Mouse (Mus musculus) activated CD4-positive, CD25-positive, alpha-beta regulatory T cell (primary cell): ENCODE data around the gene Olfr665. TPM values are rescaled to one million over a fixed set of nuclear protein-coding genes. Genes with fewer than 3 reads are reported as not detected.

Experiments used
- polyA plus RNA-seq, 2 experiments: library from polyadenylated mRNA; unstranded; fragments of 100-300 nt; shearing (Covaris generic); gene quantifications; one replicate each; pipeline ENCODE4 v1.2.1; 2017

Olfr665 gene
- polyA plus RNA-seq = not detected

GRCm38 (mm10) chr7:104877731-104878130 lies at the start of gene Olfr665:
Gene Olfr665, plus strand, starts transcription at chr7:104878031.

GRCm38 (mm10) chr7:104842503-104842902 lies 35.3 kb upstream of the Olfr665 start, which contains the start of gene Usp17lb:
Gene Usp17lb, minus strand, starts transcription at chr7:104842603.

DNA sequence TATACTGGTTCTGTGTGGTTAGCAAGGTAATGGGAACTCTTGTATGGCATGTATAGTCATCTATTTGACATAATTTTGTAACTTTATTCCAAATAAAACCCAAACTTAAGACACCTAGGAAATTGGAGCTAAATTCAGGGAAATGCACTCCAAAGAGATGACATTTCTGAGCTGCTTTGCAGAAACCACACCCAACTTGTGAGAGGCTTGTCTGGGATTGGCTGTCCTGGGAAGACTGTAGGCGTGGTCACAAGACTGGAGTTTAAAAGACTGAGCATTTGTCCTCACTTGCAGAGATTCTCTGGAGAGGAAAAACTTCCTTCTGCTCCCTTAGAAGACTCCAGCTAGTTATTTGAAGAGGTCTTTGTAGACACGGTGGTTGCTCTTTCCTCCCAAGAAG lies 21.1 kb upstream of the Olfr665 start, which contains the start of gene Usp17la:
Gene Usp17la, plus strand, starts transcription at position 301 of the 400 bp plus-strand sequence.

GRCm38 (mm10) chr7:104895852-104896251 lies 18.0 kb downstream of the Olfr665 start, which contains the start of gene Olfr666:
Gene Olfr666, minus strand, starts transcription at chr7:104895952.

DNA sequence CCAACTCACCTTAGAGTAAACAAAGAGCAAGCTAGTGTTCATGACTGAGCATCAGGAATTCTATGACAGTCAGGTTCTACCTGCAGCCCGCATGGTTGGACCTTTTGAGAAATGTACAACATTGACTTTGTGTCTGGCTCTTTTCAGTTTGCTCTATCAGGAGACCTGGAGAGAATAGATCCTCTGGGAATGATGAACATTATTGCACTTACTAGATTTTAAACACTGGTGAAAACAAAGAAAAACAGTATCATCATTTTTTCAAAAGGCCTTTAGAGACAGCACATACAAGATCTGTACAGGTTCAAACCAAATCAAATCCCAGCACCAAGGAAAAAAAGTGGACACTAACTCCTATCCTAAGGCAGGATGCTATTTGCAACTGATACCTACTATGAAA lies 43.6 kb downstream of the Olfr665 start, which contains the start of gene Olfr667:
Gene Olfr667, minus strand, starts transcription at position 101 of the 400 bp plus-strand sequence.

DNA sequence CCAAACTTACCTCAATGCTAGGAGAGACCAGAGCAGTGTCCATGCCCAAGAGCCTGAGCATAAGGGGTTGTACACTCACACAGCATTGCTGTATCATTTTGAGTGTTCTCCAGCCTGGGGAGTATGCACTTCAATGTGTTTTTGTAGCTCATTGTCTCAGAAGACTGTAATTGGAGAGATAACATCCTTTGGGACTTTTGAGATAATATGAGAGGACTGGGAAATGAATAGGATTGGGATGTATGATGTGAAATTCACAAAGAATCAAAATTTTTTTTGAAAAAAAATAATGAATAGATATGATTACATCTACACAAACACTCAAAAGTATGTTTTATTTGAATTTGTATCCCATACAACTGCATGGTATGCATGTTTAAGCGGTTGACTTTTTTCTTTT lies 50.1 kb downstream of the Olfr665 start, which contains the start of gene Olfr668:
Gene Olfr668, minus strand, starts transcription at position 101 of the 400 bp plus-strand sequence.

Other genes starting within 250 kb of the Olfr665 start
- gene Olfr658, start 230.7 kb upstream of the Olfr665 start, polyA plus RNA-seq = under 1 TPM in 1 of 2 experiments, not detected in 1; 0.42 TPM
- gene Olfr659, start 211.3 kb upstream of the Olfr665 start, polyA plus RNA-seq = under 1 TPM in 1 of 2 experiments, not detected in 1; 0.37 TPM
- under 1 TPM in 1 of 2 experiments, not detected in 1; 0.05 TPM for gene Olfr661, start 191.5 kb upstream of the Olfr665 start, polyA plus RNA-seq
- gene Usp17le, start 100.6 kb upstream of the Olfr665 start, polyA plus RNA-seq = not detected
- gene Usp17lb, start 35.4 kb upstream of the Olfr665 start, polyA plus RNA-seq = not detected
- gene Usp17la, start 21.0 kb upstream of the Olfr665 start, polyA plus RNA-seq = under 1 TPM in 1 of 2 experiments, not detected in 1; 0.27 TPM
- gene Olfr666, start 17.9 kb downstream of the Olfr665 start, polyA plus RNA-seq = not detected
- not detected for gene Olfr667, start 43.5 kb downstream of the Olfr665 start, polyA plus RNA-seq
- not detected for gene Olfr668, start 50.0 kb downstream of the Olfr665 start, polyA plus RNA-seq
- gene Olfr669, start 56.2 kb downstream of the Olfr665 start, polyA plus RNA-seq = not detected
- gene Olfr670, start 84.6 kb downstream of the Olfr665 start, polyA plus RNA-seq = under 1 TPM in 1 of 2 experiments, not detected in 1; 0.16 TPM
- gene Olfr671, start 101.1 kb downstream of the Olfr665 start, polyA plus RNA-seq = not detected
- under 1 TPM in 1 of 2 experiments, not detected in 1; 0.25 TPM for gene Olfr672, start 124.0 kb downstream of the Olfr665 start, polyA plus RNA-seq
- under 1 TPM in 1 of 2 experiments, not detected in 1; 0.11 TPM for gene Olfr675, start 150.4 kb downstream of the Olfr665 start, polyA plus RNA-seq
- not detected for gene Olfr676, start 154.7 kb downstream of the Olfr665 start, polyA plus RNA-seq
- not detected for gene Olfr677, start 173.3 kb downstream of the Olfr665 start, polyA plus RNA-seq
- not detected for gene Olfr678, start 186.4 kb downstream of the Olfr665 start, polyA plus RNA-seq
- not detected for gene Olfr679, start 203.2 kb downstream of the Olfr665 start, polyA plus RNA-seq
- not detected for gene Olfr680-ps1, start 214.8 kb downstream of the Olfr665 start, polyA plus RNA-seq
- under 1 TPM in 1 of 2 experiments, not detected in 1; 0.05 TPM for gene Olfr681, start 238.8 kb downstream of the Olfr665 start, polyA plus RNA-seq